Mouse (Mus musculus) heart, adult 9 months (tissue): Measurements from ENCODE around the gene Pus10.

ENCODE experiments used
- DNase-seq, 2 experiments: peaks; one replicate each; pipeline ENCODE4 v3.0.0; 2022; ENCODE audit warnings: low spot score in 2 of 2

Pus10 gene

DNA sequence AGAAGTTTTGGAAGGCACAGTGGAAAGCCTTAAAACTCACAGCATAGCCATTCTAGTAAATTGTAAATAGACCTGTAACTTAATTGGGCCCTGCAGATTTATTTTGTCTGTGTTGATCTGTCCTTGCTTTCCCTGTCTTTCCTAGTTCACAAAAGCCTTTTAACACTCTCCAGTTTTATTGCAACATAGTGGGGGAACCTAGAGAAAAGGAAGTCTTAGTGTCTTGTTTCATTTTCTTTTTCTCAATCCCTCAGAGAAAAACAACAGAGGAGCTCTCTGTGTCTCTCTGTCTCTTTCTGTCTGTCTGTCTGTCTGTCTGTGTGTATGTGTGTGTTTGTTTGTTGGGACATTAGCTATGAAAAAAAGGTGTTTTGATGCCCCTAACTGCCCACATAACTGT lies 30.4 kb downstream of the Pus10 start:
- DNase-seq, result no peak

DNA sequence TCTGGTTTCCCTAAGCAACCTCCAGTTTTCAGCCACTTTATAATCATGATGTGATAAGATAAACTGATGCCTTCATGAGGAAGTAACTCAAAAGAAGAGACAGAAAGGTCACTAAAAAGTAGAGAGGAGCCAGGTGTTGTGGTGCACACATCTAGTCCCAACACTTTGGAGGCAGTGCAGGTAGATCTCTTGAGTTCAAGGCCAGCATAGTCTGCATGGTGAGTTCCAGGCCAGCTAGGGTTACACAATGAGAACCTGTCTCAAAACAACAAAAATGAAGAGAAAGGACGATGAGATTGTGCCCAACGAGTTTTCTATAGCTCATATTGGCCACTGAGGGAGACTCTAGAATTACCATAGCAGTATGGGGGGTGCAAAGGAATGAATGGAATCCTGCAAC lies 33.1 kb downstream of the Pus10 start:
- DNase-seq, result no peak

DNA sequence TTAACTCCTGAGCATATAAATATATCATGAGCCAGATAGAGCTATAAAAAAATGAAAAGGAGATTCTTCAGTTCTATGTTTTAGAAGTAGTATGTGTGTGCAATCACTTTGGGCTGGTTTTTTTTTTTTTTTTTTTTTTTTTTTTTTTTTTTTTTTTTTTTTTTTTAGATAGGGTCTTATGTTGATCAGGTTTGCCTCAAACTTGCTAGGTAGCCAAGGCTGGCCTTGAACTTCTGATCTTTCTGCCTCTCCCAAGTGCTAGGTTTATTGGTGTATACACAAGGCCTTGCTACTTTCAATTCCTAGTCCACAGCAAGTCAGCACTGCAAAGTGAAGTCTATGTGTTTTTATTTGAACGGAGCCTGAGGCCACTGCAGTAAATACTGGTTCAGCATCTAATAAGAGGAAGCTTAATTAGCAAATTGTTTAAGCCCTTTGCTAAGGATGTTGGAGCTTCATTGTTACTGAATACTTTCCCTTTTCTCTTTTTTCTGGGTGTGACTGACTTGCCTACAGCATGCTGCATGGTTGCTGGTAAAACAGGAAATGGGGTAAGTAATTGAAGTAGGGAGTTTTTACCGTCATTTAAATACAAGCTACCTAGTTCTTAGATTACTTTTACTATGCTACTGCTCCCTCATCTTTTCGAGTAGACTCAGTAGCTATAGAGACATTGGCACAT lies 34.1 kb downstream of the Pus10 start:
- DNase-seq, result no peak

DNA sequence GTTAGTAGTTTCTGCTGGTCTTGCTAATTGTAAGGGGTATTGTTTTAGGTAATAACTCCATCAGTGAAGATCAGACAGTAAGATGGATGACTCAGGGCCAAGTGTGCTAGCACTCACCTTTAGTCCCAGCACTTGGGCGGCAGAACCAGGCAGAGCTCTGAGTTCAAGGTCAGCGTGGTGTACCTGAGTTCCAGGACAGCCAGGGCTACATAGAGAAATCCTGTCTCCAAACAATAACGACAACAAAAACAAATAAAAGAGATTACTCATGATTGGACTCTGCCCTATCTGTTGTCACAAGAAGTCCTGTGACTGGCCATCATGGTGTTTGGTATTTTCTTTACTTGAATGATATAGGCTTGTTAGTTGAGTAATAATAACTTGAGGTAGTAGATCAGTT lies 36.4 kb downstream of the Pus10 start:
- no peak for DNase-seq

DNA sequence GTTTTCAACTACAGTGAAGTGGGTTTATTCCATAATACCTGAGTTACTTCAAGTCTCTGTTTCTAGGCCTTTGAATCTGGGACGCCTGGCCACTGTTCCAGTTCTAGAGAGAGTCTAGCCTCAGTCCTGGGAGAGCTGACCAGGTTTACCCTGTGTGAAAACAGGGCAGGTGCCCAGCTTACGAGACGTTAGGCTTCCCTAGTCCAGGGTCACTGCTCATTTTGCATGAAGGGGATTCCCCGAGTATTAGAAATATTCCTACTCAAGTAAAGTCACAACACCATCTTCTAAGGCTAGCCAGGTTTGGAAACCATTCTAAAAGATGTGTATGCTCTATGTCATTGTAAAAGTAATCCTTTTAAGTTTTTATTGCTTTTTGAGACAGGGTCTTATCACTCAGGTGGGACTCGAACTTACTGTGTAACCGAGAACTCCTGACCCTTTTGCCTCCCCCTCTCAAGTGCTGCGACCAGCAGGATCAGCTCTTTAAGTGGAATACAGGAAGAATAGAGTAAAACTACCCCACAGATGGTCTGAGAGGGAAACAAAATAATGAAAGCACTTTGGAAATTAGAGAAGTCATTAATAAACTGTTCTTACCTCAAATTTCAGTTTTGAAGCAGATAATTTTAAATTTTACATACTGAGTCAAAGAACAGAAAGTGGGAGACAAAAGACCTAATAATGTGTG lies 39.3 kb downstream of the Pus10 start:
- no peak for DNase-seq

DNA sequence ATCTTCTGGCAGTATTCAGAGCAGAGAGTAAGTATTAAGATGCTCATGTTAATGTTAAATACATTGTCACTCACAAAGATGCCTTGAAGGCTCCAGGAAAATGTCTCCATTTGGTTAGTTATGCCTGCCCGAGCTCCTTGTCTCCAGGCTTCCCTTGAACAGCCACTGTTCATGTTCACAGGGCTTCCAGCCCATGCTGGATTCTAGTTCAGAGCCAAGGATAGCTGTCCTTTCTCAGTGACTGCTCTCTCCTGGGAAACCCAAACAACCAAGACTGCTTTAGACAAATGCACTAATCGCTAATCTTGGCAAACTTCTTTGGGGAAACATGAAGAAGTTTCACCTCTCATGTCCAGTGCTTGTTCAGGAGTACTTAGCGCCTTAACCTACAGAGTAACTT lies 46.8 kb downstream of the Pus10 start:
- DNase-seq, result no peak

DNA sequence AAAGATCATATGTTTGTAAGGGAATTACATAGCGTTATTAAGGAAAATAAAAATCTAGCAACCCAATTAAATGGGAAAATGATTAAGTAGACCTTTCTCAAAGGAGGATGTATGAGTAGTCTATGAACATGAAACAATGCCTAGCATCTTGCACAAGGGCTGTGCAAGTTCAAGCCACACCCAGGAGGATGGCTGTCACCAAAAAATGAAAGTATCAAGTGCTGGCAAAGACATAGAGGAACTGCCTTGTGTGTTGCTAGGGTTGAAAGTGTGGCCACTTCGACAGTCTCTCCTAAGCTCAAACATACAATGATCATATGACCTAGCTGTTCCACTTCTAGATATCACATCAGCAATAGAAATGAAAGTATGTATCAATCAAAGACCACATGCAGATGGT lies 53.4 kb downstream of the Pus10 start:
- no peak for DNase-seq

DNA sequence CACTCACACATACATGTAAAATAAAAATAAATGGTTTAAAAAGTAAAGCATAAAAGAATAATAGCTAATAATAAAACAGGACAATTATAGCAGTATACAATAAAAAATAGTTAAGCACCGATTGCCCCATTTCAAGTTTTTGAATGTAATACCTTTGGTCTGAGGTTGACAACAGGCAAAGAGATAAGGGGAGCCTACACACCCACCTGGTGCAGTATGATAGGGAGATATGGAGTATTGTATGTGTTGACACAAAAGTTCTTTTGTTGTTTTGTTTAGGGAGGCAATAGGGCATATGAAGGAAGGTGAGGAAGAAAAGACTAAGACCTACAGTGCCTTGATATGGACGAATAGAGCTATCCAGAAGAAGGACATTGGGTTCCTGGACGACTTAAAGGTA lies 54.4 kb downstream of the Pus10 start:
- no peak for DNase-seq

DNA sequence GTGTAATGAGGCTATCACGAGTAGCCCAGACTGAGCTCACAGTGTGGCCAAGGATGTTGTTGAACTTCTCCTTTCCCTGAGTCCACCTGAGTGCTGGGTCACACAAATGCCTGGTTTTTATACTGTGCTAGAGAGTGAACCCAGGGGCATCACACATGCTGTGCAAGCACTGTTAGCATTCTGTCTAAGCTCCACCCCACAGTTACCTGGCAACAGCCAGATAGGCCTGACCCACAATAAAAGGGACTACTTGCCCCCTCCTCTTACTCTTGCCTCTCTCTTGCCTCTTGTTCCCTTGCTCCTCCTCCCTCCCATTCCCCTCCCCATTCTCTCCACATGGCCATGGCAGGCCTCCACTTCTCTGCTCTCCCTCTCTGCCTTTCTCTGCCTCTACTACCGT lies 56.9 kb downstream of the Pus10 start:
- DNase-seq, result no peak

DNA sequence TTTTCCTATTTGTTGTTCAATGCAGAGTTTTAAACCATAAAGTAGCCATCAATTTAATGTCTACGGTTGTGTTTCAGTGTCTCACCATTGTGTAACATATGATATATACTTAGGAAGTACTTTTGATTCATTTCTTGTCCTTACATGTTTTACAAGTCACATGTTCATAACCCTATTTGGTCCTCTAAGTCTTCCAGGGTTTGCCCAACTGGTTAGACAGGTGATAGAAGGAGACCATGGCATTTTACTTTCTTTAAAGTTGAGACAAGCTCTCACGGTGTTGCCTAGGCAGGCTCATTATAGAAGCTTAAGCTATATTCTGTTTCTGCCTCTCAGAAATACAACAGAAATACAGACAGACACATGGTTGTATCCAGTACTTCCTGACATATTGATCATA lies 60.4 kb downstream of the Pus10 start:
- DNase-seq, result no peak

DNA sequence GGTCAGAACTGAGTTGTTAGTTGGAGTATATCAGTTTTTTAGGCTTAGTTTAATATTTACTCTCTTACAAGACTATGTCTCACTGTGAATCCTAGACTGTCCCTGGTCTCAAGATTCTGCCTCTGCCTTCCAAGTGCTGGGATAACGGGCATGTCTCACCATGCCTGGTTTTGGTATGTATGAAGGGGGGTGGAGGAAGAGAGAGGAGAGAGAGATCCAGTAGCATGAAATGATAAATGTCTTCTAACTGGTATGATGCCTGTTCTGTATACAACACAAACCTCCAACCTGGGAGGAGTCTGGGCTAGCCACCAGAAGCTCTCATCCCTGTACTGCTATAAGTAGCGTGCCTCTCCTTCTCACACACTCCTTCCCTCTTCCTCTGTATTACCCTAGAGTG lies 61.0 kb downstream of the Pus10 start:
- no peak for DNase-seq

DNA sequence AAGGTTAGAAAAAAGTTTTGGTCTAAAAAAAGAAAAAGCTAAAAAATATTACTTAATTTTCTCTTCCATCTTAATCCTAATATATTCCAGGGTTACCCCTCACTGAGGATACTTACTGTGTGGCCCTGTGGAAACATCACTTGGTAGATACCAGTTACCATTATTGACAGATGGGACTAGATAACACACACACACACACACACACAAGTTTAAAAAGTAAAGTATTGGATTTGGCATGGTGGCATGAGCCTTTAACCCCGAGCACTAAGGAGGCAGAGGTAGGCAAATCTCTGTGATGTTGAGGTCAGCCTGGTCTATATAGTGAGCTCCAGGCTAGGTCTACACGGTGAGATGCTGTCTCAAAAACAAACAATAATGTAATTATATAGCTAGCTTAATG lies 62.7 kb downstream of the Pus10 start:
- no peak for DNase-seq

DNA sequence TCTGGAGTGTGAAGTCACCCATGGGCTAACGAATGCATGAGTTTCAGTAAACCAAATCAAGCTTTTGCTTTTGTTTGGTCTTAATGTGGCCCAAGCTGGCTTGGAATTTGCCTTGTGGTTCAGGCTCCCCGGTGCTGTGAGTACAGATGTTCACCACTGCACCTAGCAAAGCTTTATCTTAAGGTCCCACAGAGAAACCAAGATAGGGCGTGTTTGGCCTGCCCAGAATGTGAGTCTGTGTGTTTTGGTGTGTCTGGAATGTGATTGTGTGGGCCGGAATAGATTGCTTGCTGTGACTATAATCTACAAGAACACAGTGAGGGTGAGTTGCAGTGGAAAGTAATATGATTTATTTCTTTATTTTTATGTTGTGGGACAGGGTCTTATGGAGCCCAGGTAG lies 64.6 kb downstream of the Pus10 start:
- DNase-seq, result no peak

DNA sequence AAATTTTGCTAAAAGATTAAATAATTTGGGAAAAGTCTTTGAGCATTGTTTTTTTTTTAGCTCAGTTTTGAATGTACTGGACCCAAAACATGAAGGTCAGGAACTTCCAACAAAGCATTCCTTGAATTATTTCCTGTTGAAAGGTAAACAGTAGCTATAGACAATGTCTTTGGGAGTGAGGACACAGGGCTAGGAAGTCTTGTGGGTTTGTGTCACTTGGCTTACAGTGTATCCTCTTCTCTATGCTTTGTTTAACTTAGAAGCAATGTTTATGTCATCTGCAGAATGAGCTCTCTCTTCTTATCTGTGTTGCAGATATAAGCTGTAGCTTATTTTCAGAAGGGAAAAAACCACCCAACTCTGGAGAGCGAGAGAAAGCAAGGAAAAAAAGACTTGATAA lies 67.4 kb downstream of the Pus10 start:
- DNase-seq, result no peak

DNA sequence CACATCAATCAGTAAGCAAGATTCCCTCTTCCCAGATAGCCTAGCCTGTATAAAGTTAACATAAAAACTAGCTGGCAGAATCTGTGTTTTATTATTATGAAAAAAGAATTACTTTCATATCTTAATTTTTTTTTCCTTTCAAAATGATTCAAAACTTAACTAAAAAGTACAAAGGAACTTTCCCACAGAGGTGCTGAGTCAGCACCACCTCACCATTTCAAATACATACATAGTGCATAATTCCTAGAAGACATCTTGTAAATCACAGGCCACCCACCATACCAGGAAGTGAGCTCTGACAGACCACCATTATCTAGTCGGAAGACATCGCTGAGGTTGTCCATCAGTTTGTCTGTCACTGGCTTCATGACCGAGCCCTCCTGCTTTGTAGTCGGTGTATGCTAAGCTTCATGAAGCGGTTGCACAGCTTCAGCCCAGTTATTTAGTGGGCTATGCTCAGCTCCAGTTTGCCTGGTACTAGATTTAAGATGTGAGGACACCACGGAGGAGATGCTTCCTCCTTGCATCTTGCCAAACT lies 69.3 kb downstream of the Pus10 start:
- DNase-seq, result no peak

DNA sequence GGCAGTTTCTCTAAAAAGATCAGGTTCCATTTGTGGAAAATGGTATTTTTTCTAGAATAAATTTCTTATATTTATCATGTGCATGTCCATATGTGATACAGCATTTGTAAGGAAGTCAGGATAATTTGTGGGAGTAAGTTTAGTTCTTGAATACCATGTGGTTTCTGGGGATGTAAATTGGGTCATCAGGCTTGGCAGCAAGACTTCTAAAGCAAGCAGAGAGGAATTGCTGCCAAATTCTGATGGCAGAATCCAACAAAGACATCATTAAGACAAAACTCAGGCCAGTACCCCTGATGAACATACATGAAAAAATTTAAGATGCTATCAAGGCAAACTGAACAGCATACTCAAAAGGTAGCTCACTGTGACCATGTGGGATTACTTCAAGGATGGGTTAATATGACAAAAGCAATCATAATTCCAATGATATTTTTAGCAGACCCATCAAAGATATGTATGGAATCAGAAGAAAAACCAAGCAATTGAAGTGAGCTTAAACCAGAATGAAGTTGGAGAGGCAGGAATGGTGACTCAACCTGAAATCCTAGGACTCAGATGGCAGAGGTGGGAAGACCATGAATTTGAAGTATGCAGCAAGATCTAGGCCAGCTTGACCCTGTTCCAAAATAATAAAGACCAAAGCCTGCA lies 70.5 kb downstream of the Pus10 start:
- DNase-seq, result no peak

DNA sequence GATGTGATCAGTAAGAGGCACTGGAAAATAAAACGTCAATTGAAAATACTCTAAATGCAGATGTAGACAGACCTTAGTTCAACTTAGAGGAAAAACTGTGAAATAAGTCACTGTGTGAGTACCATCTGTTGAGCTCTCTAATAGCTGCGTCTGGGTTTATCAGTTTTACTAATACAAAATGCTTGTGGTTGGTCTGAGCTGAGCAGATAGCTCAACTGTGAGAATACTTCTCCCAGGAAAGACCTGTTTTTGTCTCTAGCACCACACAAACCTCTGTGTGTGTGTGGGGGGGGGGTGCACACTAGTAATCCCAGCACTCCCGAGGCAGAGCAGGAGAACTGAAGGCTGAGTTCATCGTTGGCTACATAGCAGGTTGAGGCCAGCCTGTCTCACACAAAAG lies 75.4 kb downstream of the Pus10 start:
- DNase-seq, result no peak

DNA sequence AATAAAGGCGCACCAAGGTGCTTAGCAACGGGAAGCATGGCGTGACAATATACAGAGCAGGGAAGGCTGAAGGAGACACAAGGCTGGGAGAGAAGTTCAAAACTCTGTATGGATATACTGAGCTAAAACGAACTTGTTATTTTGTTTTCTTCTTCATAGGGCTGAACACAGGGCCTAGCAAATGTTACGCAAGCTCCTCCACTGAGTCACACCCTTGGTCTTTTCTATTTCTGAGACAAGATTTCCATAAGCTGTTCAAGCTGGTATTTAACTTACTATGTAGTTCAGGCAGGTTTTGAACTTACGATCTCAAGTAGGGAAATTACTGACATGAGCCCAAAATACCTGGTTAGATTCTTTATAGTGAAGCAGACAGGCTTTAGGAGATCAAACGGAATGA lies 75.9 kb downstream of the Pus10 start:
- DNase-seq, result no peak

DNA sequence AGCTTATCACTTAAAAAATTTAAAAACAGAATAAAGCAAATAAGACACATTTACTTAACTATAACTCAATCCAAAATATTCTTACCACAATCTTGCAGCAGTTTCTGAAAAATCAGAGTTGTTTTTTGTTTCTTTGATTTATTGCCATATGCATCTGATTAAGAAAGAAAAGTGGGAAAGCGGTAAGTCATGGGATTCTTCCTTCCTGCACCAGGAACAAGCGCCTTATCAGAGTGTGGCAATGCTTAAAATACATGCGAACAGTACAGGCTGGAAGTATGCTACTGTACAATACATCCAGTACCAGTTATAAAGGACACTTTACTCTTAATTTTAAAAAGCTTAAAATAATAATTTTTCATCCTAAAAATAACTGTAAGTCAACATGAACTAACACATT lies 78.9 kb downstream of the Pus10 start:
- DNase-seq, result no peak

DNA sequence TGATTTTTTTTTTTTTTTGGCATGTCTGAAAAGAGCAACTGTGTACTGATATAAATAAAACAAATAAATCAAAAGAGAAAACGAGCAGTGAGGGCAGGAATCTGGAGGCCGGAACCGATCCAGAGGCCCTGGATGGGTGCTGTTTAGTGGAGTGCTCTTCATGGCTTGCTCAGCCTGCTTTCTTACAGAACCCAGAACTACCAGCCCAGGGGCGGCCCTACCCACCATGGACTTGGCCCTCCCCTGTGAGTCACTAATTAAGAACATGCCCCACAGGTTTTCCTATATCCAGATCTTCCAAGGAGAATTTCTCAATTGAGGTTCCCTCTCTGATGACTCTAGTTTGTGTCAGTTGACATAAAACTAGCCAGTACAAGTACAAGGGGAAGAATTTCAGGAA lies 80.6 kb downstream of the Pus10 start:
- no peak for DNase-seq

DNA sequence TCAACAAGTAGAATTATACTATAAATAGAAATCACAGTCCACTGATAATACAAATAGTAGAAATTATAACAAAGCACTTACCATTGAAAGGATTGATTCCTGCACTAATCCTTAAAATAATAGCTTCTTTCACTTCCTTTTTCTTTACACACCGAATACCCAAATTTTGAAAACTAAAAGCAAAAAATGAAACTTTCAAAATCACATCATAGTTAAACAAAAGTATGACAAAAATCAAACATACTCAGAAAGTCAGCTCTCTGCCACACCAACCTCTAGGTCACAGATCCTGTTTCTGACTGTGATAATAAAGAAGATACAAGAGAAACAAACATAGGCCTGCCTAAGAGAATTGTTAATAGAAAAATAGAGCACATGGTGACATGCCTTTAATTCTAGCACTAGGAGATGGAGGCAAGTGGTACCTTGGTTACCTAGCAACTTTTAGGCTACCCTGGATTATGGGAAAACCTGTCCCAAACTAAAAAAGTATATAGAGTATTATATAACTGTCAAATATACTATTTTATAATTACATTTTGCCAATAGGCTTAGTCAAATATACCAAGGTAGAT lies 87.7 kb downstream of the Pus10 start:
- DNase-seq, result no peak

DNA sequence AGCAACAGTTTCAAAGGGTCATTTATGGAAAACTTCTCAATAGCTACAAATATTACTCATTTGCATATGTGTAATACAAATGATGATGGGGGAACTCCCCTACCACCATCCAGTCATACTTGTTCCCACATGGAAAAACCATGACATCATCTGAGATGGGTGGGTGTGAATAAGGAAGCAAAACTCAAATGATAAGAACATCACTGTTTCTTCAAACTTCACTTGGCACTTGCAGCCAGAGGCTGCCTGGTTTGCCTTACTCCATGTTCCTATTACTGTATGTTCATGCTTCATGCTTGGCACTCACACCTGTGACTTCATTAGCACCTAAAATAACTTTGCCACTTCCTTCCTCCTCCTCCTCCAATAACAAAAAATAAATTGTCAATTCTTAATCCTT lies 88.9 kb downstream of the Pus10 start:
- DNase-seq, result no peak

DNA sequence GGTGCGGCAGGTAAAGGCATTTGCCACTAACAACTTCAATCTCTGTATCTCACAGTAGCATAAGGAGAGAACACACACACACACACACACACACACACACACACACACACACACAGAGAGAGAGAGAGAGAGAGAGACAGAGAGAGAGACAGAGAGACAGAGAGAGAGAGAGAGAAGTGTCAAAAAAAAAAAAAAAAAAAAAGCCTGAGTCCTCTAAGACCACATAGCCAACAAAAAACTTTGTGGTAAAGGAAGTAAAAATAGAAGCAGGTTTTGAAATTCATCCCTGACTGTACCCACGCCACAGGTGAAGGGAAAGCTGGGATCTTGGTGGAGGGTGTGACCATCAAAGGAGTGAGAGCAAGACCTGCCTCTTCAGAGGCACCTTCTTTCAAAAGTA lies 92.7 kb downstream of the Pus10 start:
- no peak for DNase-seq
